Mouse (Mus musculus) spleen, embryonic (tissue): ENCODE results near the gene Pla2g15.
"Not testable (repeated sequence)": the region's sequence is repeated elsewhere in the genome, so short reads cannot be mapped to it uniquely, and the experiment has no call there.

Experiments
- CTCF ChIA-PET: fragments of 350-600 bp; sonication (Branson Sonifier 250); formaldehyde crosslinking; loops from one replicate; lab custom pipeline; 2022; lab: Charles Lee

The Pla2g15 gene

DNA sequence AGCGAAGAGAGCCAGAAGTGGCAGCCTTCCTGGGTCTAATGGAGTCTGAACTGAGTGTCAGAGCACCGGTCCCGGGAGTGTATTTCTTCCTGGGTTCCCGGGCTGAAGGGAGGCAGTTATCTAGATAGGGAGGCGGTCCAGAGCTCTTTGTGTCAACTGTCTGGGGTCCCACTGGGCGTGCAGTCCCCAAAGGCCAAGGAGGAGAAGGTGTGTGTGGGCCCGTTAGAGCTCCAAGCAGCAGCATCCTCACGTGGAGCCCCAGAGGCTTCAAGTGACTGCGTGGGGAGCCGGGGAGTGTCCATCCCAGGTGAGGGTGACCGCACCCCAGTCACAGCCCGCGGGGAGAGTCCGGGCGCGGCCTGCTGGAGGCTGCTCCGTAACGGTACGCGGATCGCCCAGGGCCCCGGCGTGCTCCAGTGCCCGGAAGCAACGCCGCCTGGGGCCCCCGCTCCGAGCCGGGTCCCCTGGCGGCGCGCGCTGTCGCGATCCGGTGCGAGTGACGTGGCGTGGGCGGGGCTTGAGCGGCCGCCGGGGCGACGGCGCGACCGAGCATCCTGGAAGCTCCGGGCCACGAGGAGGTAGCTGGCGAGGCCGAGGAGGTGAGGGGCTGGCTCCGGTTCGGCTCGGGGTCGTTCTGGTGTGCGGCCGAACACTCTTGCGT is 18.3 kb downstream of the Pla2g15 start, which contains the start of gene Slc7a6:
Gene Slc7a6 (plus strand): TSS at position 502 of the 661 bp plus-strand sequence.
- CTCF ChIA-PET = no interaction called here

DNA sequence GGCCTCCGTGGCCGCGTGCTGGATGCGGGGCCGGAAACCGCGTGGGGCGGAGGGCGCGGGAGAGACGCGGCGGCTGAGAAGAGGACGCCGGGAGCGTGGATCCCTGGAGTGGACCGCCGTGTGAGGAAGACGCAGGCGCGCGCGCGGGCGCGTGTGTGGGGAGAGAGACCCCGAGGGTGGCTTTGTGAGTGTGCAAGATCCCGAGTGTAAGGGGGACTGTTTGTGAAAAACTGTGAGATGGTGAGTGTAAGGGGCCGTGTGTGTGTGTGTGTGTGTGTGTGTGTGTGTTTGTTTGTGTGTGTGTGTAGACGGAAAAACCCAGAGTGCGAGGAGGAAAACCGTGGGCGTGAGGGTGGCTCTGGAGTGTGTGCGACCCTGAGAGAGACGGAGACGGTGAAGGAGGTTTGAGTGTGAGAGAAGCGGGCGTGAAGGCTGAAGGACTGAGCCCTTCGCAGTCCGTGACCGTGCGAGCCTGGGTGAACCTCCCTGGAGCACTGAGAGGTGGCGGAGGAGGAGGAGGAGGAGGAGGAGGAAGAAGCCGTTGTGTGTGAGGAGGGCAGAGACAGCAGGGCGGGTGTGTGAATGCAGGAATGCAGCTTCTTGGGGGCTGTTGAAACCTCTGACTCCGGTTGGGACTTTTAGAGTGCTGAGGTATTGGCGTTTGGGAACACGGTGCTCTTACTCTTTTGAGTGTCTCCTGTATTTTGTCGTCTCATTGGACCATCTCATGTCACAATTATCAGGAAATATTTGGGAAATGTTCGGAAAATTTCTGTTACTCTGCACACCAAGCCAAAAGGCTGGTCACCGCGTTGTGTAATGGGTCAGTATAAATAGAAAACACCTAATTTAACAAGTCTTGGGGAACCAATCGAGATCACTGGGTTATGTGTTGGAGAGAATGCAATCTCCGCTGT is 19.1 kb downstream of the Pla2g15 start:
- CTCF ChIA-PET = no interaction called here

- CTCF ChIA-PET = interaction anchor here (0.6 to 0.7 kb wide), 2 partner anchors 19 to 561 kb away, joined by 3 to 10 read pairs; no protein-coding TSS in a partner anchor
Measured at GRCm38 (mm10) chr8:106169934-106170480, 19.8 kb downstream of the Pla2g15 start.

DNA sequence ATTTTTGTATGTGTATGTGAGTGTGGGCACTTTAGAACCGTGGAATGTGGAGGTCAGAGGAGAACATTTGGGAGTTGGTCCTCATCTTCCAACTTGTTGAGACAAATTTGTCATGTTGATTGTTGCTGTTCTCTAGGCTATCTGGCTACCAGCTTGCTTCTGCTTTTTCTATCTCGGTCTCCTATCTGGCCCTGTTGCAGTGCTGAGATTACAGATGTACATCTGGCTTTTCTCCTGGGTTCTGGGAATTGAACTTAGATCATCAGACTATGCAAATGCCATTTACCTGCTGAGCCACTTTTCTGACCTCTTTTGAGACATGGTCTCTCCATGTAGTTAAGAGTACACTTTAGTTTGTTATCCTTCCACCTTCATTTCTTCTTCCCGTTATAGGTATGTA is 23.4 kb downstream of the Pla2g15 start:
- CTCF ChIA-PET = interaction anchor here (0.6 to 1.1 kb wide), 3 partner anchors 29 to 268 kb away, joined by 3 to 13 read pairs (median 7); no protein-coding TSS in a partner anchor

- CTCF ChIA-PET = no interaction called here
Measured at GRCm38 (mm10) chr8:106176891-106177290, 26.7 kb downstream of the Pla2g15 start.

DNA sequence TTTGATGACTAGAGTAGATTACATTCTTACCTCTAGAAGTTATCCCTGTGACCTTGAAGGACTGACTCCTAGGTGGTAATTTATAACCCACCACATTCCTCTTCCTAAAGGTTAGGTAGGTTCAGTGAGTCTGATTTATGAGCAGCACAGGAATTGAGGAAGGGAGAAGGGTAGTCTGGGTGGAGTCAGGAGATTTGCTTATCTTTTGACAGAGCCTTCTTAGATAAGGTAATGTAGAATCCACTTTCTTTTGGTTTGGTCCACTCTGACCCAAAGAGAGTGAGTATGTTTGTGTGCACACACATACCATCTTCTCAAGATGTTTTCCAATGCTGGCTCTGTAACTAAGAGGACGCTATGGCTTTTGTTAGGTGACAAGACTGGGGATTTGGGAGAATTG is 27.4 kb downstream of the Pla2g15 start:
- CTCF ChIA-PET = no interaction called here

DNA sequence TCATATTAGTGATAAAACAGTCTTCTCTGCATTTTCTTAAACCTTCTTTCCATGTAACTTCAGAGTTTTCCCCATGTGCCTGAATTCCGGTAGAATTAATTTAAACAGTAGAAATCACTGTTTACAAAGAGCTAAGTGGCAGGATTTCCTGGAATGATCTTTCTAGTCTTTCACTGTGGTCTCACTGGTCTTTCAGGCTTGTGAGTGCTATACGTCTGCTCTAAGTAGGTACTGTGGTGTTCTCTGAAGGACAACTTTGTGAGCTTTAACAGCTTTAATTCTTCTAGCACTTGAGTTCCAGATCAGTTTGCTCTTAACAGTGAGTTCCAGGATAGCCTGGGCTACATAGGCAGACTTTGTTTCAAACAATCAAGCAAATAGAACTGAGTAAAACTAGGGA is 28.2 kb downstream of the Pla2g15 start:
- CTCF ChIA-PET = interaction anchor here (0.6 kb wide), 1 partner anchor 248 kb away, joined by 3 read pairs; no protein-coding TSS in a partner anchor

DNA sequence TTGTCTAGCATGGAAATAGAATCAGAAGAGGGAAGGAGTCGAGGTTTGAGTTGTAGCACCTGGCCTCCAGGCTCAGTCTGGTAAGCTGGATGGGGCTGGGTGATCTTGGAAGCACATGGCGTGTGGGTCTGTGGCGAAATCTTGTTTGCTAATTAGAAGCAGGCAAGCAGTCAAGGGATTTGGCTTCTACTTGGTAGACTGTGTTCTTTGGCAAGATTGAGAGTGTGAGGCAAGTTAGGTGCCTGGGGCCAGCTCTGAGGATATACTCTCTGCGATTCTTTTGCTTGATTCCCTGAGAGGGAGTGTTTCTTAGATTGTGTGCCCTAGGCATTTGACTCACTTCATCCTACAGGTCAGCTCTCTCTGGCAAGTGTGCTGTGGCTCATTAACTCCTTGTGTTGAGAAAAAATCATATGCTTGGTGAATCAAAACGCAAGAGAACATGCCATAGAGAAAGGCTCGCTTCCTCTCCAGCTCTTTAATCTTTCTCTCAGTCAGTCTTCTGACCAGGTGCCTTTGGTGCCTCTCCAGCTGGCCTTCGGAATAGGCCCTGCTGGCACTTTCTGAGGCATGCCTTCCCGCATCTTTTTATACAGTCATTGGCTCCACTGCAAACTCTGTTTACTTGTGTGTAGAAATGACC is 35.5 kb downstream of the Pla2g15 start:
- CTCF ChIA-PET = no interaction called here

DNA sequence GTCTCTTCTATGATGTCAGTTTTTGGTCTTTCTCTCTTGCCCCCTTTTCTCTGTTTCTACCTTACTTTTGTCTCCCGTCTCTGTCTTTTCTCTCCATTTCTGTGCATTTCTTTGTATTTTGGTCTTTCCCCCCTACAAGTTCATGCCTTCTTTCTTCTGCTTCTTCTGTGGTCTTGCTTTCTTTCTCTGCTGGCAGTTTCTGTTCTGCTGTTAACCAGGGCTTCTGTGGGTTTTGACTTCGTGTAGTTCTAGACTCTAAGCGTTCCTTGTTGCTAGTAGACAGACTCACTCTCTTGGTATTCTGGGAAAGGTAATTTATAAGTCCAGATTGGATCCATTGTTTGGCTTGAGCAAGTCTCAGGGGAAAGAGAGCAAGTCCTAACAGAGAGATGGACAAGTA is 36.2 kb downstream of the Pla2g15 start:
- CTCF ChIA-PET = no interaction called here

DNA sequence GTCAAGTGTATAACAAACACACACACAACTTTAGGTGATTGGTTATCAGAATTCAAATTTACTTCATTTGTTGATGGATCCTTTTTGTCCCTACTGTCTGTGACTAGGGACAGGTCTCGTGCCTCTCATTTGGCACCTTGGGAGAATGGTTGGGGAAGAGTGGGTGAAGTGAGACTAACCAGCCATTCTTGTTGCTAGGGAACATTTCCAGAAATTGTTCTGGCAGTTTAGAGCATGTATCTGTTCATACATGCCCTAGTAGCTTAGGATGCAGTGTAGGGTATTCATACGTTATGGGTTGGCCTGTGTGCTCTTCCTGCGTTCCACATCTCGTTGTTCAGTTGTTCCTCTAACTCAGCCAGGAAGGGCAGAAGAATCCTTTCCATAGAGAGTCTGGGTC is 39.0 kb downstream of the Pla2g15 start:
- CTCF ChIA-PET = interaction anchor here (0.5 to 0.8 kb wide), 2 partner anchors 19 to 24 kb away, joined by 3 to 10 read pairs; no protein-coding TSS in a partner anchor

DNA sequence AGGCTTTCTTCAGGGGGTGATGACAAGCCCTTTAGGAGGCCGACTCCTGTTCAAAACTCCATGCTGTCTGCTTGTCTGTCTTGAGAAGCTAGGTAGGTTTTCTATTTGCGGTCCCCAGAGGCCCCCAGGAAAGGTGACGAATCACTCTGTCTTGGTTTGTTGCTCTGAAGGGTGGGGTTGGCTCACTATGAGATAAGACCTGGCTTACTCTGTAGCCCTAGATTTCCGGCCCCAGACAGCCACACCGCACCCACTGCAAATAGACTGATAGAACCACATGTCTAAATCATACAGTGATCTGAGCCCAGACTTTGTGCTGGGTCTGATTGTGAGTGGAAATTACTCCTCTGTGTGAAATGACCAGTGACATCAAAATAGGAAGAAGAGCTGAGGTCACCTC is 41.4 kb downstream of the Pla2g15 start:
- CTCF ChIA-PET = interaction anchor here (0.5 to 0.8 kb wide), 2 partner anchors 34 to 124 kb away, joined by 4 to 13 read pairs; no protein-coding TSS in a partner anchor

DNA sequence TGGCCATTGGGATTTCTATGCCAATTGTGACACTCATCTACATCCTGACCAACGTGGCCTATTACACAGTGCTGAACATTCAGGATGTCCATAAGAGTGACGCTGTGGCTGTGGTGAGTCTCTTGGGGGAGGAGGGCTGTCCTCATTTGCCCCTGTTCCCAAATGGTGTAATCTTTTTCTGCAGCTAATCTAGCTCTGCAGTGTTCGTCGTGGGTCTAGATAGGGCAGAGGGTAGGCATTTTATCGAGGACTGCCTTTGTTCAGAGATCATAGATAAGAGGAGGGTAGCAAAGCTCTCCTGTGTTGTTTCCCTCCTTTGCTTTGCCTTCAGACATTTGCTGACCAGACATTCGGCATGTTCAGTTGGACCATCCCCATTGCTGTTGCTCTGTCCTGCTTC is 43.0 kb downstream of the Pla2g15 start:
- CTCF ChIA-PET = no interaction called here

DNA sequence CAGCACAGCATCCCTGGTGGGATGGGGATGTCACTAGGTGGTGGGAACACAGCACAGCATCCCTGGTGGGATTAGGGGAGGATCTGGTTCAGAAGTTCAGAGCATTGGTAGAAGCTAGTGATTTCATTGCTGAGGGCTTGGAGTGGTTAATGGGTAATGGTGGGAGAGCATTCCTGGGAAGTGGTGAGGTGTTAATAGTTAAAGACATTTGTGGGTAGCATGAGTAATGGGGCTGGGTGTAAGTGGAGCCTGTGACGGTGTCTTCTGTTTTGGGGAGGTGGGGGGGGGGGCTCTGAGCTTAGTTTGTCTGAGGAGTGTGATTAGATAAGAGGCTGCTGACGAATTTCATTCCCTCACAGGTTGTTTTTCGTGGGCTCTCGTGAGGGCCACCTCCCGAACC is 43.9 kb downstream of the Pla2g15 start:
- CTCF ChIA-PET = interaction anchor here (0.7 kb wide), 1 partner anchor 375 kb away, joined by 5 read pairs; no protein-coding TSS in a partner anchor

GRCm38 (mm10) chr8:106198741-106199140 is 48.5 kb downstream of the Pla2g15 start:
- CTCF ChIA-PET = interaction anchor here (1.1 kb wide), 1 partner anchor 22 kb away, joined by 3 read pairs; no protein-coding TSS in a partner anchor

DNA sequence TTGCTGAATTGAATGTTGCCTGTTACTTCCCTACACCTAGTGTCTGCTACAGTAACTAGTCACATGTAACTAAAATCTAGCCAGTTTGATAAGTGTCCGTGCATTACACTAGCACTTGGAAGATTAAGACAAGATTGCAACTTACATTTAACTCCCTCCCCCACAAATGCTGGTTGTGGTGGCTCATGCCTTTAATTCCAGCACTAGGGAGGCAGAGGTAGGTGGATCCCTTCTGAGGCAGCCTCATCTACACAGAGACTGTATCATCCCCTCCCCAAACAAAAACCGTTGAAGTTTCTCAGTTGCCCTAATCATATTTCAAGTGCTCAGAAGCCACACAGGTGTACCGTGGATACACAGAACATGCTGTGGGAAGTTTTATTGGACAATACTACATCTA is 49.4 kb downstream of the Pla2g15 start:
- CTCF ChIA-PET = not testable (repeated sequence)

DNA sequence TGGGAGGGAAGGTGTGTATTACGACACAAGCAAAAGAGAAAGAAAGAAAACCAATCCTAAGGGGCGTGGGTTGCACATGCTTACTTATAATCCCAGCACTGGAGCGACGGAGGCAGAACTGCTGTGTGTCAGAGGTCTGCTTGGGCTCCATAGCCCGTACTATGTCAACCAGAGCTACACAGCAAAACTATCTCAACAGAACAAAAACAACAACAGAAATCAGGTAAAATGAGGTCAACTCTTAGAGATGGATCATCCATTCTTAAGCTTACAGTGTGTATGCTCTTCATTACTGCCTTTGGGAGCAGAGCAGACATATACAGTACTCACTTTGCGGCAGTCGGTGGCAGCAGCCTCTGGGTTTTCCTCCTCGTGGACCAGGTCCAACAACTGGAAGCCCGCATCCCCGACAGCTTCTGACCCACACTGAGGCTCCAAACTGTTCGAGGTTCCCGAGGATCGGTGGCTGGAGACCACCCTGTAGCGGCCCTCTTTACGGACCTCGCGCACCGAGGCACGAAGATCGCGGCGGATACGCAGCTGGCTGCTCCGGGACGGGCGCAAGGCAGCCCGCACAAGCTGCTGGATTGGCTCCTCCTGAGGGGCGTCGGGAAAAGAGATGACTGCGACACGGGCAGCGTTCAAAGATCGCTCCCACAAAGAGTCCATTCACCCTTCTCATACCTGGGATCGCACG is 60.0 kb downstream of the Pla2g15 start:
- CTCF ChIA-PET = no interaction called here

GRCm38 (mm10) chr8:106210821-106211345 is 60.7 kb downstream of the Pla2g15 start, which contains the start of the genes Slc7a6os and Prmt7:
TSS of gene Slc7a6os (minus strand) at chr8:106210935.
TSS of gene Prmt7 (plus strand) at chr8:106210936.
- CTCF ChIA-PET = interaction anchor here (0.6 kb wide), 1 partner anchor 8 kb away, joined by 8 read pairs; no protein-coding TSS in a partner anchor

GRCm38 (mm10) chr8:106211421-106211820 is 61.2 kb downstream of the Pla2g15 start:
- CTCF ChIA-PET = interaction anchor here (0.6 kb wide), 1 partner anchor 9 kb away, joined by 8 read pairs; no protein-coding TSS in a partner anchor

GRCm38 (mm10) chr8:106213959-106214358 is 63.8 kb downstream of the Pla2g15 start:
- CTCF ChIA-PET = no interaction called here
